Mouse (Mus musculus) megakaryocyte, adult 5-6 weeks (primary cell): ENCODE data around the gene Kcnq1. TPM values are rescaled to one million over a fixed set of nuclear protein-coding genes. Genes with fewer than 3 reads are reported as not detected.

ENCODE experiments used
- ATAC-seq: 2 replicates; pipeline ENCODE4 v1.8.0; 2016; ENCODE audit warnings: mild to moderate bottlenecking, inconsistent platforms; ENCODE audit not compliant: poor library complexity, severe bottlenecking
- total RNA-seq, 2 experiments: library from RNA; stranded (forward) in 1 of 2; stranded (reverse) in 1 of 2; fragments of 153-499, 151-499 nt in 1 of 2; fragments of 221-1000, 200-1000 nt in 1 of 2; gene quantifications; 2 replicates each; pipeline versions ENCODE4 v1.2.3 to v1.2.4; 2015 to 2017

Kcnq1 gene
- total RNA-seq (2015) (not detected in 2 replicates), total RNA-seq (2017) (not detected in 2 replicates)

- no peak for ATAC-seq
Measured at GRCm38 (mm10) chr7:143106062-143106461, at the start of gene Kcnq1. TSS of gene Kcnq1 (plus strand) at chr7:143106362.

DNA sequence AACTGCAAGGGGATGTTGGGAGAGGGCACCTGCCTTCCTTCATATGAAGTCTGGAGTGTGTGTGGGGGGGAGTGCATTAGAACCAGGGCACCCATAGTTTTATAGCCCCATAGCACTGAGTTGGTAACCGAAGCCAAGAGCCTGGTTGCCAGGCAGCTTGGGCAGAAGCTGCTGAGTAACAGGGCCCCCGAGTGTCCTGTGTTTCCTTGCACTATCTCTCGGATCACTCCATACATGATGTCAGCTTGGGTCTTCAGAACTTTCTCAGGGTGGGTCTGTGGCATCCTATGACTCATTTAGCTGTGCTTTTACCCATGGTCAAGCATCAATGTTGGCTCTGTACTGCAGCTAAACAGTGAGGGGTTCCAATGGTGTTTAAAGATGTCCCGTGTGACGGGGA, 49.1 kb upstream of the Kcnq1 start:
- ATAC-seq = no peak

DNA sequence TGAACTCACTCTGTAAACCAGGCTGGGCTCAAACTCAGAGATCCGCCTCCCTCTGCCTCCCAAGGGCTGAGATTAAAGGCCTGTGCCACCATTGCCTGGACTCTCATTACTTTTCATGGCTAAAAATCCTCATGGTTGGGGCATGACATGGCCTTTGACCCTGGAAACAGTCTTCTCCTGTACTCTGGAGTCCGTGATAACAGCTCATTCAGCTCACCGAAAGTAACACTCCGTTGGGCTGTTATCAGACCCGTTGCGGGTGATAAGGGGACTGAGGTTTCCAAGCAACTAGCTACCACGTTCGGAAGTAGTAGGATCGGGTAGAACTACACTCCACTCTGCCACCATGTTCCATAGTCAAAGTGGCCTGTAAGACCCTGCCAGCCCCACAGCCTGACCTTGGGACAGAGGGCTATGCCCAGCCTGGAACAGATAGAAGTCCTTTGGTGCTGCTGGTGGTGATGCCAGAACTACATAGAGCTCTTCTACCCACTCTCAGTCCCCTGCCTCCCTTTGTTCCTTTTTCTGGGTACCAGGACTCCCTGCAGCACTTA, 48.4 kb upstream of the Kcnq1 start:
- peak; percentile 16 for ATAC-seq

DNA sequence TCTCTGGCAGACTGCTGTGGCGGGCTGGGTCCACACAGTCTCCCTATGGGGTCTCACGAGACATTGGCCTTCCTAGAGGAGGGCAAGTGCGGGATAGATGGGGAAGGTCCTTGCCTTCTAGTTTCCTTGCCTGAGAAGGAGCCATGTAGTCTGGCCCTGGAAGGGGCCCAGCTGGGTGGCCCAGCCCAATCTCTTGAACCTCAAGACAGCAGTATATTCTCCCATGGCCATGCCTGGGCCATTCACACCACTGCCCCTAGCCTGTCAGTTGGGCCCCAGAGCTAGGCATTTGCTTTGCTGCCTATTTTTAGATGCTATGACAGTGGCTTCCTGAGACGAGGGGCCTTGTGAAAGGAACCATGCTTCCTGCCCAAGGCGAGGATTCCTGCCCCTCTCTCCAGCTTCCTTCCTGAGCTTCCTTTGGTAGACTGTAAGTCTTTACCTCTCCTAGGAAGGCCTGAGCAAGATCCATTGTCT, 47.9 kb upstream of the Kcnq1 start:
- no peak for ATAC-seq

DNA sequence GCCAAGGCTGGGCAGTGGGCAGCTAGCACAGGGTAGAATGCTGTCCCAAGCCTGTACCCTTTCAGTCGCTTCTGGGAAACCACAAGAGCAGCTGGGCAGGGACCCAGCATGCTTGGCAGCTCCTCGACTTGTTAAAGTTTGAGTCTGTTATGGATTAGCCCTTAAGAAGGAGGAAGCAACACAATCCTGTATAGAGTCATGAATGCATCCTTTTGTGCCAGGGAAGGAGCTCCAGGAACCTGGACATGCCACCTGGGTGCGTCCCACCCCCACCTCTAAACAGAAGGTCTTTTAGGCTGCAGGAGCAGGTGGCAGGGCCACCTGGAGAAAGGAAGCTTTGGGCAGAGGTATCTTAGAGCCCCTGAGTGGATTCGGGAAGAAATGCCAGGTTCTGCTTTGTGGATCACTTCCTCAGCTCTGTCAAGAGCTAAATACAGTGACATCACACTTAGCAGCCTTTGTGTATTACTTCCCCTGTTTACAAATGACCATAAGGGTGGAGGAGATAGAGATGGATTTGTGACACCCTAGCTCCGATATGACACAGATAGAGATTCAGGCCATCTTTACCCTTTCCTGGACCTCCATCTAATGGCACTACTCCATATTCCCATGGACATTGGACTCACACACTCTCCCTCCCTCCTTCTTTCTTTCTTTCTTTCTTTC, 46.8 kb upstream of the Kcnq1 start:
- ATAC-seq = peak; percentile 69

DNA sequence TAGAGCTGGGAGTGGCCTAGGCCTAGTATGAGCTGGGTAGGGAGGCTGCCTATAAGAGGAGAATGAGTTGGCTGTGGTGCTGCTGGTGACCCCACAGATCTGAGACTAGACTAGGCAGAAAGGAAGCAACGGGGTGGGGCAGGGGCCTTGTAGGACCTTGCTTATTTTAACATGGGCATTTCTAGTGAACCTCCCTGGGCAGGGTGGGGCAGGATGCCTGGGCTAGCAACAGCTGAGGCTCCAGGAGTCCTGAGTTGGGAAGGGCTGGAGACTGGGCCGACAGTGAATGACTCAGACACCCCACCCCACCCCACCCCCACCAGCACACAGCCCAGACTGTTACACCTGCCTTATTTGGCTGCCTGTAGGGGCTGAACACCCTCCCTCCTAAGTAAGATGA, 43.5 kb upstream of the Kcnq1 start:
- ATAC-seq = no peak

DNA sequence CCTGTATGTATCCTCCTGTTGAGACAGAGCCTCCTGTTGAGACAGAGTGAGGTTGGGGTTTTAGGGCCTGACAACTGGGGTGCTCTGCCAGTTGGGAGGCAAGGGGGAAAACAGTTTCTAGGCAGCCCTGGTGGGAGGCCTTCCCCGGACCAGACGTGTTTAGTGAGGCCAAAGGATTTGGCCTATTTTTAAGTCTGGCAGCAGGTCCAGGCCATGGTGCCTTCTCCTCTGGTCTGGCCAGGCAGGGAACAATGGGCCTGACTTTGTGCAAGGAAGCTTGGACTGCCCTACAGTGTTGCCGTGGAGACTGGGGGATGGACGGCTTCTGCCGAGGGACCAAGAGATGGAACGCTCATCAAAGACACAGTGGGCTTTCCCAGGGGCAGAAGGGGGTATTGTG, 41.9 kb upstream of the Kcnq1 start:
- ATAC-seq = no peak

GRCm38 (mm10) chr7:143065692-143066091, 40.5 kb upstream of the Kcnq1 start:
- ATAC-seq = no peak

DNA sequence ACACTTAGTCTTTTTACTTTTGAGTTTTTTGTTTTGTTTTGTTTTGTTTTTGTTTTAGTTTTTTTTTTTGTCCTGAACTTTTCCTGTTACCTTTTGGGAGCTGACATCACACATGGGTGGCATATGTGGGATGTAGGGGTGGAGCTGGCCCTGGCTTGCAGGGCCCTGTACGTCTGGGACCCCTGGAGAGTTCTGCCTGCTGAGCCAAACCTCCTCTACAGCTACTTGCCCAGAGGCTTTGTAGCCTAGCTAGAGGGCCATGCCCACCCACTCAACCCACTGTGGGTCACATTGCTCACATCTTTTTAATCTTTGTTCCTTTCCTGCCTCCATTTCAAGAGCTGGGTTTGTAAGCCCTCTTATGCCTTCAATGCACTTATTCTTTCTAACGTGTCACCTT, 38.7 kb upstream of the Kcnq1 start:
- ATAC-seq = no peak

- no peak for ATAC-seq
Measured at GRCm38 (mm10) chr7:143067897-143068296, 38.3 kb upstream of the Kcnq1 start.

DNA sequence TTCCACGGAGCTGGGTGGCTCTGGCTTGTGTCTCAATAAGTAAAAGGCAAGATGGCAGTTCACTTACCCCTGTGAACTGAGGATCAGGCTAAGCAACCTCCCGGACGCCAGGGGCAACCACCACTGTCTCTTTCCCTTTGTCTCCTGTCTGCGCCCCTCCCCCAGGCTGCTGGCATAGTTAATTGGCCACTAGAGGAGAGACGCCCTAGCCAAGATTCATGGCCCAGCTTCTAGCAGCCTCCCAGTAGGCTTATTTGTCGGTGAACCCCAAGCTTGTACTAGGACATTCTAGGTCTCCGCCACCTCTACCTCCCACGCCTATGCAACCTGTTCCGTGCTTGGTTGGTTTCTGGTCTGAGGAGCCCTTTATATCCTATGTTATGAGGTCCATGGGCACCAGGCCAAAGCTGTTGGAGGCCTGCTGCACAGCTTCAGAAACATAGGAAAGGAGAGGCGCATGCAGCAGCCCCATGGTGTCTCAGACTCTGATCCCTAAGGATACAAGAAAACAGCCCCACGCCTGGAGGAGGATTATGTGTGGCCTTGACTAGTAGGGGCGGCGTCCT, 37.8 kb upstream of the Kcnq1 start:
- ATAC-seq = no peak

DNA sequence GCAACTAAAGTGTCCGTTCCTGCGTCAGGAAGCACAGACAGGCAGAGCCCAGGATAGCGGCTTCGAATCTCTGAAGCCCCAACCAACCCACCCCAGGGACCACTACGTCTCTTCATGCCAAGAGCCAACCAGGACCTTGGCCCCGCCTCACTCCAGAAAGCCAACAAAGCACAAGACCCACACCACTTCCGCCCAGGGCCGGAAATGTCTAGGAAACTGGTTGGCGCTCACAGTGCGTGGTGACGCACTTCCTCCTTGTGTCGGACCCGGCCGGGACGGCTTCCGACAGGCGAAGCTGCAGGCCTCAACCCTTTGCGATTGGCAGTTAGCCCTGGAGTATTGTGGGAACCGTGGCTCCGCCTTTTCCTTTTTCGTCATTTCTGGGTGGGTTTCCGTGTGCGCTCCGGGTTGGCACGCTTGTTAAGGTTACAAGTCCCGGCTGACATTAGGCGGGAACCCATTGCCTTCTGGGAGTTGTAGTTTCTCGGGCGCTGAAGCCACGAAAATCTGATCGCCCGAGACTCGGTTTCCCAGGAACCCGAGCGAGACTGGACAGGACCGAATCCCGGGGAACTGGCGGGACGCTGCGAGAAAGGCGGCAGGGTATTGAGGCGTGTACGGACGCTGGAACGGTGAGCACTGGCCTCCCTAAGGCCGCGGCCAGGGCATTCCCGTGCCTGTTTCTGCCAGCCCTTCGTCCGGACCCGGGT, 37.1 kb upstream of the Kcnq1 start, which contains the start of gene Tssc4:
Tssc4 (plus strand) TSS at position 368 of the 710 bp plus-strand sequence.
- peak; percentile 77 for ATAC-seq

DNA sequence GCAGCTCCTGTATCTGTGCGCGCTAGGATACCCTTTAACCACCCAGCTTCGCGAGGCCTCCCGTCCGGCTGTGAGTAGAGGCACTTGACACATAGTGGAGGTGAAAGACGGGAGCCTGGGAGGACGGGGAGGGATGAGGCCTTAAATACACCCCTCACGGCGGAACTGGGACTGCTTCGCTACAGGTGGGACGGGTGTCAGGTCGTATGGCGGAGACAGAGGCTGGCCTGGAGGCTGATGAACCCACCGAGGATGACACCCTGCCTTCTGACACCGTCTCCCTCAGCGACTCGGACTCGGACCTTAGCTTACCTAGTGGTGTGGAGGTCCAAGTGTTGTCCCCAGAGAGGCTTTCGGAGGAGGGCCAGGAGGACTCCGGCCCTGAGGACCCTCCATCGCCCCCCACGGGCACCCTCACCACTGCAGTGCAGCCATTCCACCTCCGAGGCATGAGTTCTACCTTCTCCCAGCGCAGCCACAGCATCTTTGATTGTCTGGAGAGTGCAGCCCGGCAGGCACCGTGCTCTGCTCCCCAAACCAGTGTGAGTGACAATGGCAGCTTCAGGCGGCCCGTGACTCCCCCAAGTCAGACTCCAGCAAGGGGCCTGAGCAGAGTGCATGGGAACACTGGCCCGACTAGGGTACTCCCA, 36.3 kb upstream of the Kcnq1 start:
- ATAC-seq = peak; percentile 2

- no peak for ATAC-seq
Measured at GRCm38 (mm10) chr7:143070506-143071070, 35.6 kb upstream of the Kcnq1 start.

DNA sequence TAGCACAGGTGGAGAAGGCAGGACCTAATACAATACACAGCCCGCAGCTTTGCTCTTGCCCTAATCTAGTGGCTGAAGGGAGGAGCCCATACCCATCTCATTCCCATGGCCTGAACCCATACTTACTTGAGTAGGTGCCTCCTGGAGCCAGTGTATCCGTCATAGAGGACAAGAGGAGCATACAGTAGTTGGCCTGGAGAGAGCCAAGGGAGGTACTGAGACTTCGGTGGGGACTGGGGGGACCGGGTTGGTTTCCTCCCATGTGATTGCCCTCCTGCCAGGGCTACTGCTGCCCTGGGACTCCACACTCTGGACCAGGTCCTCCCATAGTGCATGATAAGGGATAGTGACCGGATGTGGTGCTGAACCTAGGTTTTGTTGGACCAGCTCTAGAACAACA, 33.6 kb upstream of the Kcnq1 start:
- no peak for ATAC-seq

DNA sequence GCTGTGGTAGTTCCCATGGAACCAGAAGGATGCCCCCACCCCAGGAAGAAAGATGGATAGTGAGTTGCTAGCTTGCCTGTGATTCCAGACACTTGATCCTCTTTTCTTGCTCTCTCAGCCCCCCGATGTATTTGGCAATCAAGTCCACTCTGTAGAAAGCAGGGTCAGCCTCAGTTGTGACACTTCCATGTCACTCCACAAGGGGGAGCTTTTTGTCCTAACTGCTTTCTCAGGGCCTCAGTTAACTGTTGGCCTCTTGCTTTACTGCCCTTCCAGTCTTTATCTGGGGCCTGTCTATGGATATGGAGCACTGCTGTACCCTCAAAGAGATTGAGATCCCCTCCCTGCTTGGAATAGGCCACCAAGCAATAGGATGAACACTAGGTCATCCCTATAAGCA, 33.1 kb upstream of the Kcnq1 start:
- ATAC-seq = no peak

DNA sequence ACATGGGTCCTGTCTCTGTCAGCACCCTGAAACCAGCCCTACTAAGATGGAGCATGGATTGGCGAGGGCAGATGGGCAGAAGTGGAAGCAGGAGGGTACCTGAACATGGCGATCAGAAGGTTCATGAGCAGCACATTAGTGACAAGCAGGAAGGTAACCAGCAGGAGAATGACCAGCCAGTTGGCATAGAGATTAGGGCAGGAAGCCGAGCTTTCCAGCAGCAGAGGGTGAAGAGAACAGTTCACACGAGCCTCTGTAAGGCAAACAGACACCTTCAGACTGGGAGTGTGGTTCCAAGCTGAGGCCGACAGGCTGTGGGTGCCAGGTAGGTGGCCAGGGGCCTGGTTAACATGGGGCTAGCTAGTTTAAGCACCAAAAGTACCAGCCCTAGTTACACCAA, 30.8 kb upstream of the Kcnq1 start:
- no peak for ATAC-seq

GRCm38 (mm10) chr7:143077351-143077750, 28.8 kb upstream of the Kcnq1 start:
- no peak for ATAC-seq

GRCm38 (mm10) chr7:143082024-143082423, 24.1 kb upstream of the Kcnq1 start:
- ATAC-seq = no peak

DNA sequence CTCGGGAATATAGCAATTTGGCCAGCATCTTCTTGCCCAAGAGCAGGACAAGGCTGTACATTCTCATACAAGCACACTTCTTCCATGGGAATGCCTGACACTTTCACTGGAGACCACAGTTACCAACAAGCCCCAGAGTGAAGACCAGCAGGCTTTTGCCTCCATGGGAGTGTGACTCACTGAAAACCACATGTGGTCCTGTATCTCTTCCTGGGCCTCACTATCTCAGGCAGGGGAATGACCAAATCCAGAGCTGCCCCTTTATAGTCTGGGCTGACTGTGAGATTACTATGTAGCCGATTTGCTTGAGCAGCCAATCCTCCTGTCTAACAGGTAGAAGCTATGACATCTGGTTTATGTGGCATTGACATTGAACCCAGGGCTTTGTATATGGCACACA, 22.5 kb upstream of the Kcnq1 start:
- ATAC-seq = no peak

- peak; percentile 87 for ATAC-seq
Measured at GRCm38 (mm10) chr7:143086366-143086765, 19.8 kb upstream of the Kcnq1 start.
